Mouse (Mus musculus) c-Kit-positive CD71-positive TER-119-positive erythroid progenitor cells, embryonic 14.5 days (primary cell): ENCODE measurements around the gene Tox2.

ENCODE experiments used
- DNase-seq: peaks from one replicate; pipeline ENCODE4 v3.0.0-alpha.2; 2013; ENCODE audit warnings: low spot score

Gene Tox2

GRCm38 (mm10) chr2:163205262-163205647 is 2.3 kb downstream of the Tox2 start:
- no peak for DNase-seq

GRCm38 (mm10) chr2:163205737-163206490 is 3.0 kb downstream of the Tox2 start:
- DNase-seq, result no peak

GRCm38 (mm10) chr2:163207315-163207714 is 4.4 kb downstream of the Tox2 start:
- DNase-seq, result peak; percentile 13

GRCm38 (mm10) chr2:163209139-163209538 is 6.2 kb downstream of the Tox2 start:
- no peak for DNase-seq

DNA sequence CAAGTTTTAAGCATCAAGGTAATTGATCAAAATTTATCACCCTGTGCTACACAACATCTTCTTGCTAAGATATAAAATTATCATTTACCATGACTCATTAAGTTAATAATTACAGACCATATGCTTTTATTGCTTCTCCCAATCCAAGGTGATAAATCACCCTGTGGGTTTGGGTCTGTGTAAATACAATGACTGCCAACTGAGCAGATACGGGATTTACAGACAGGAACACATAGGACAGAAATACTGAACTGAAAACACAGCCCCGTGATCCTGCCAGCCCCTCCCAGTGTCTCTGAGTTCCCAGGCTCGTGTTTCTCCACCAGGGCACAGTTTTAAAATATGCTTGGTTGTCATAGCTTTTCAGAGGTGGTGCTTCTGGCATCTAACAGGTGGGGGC is 10.2 kb downstream of the Tox2 start:
- DNase-seq, result no peak

DNA sequence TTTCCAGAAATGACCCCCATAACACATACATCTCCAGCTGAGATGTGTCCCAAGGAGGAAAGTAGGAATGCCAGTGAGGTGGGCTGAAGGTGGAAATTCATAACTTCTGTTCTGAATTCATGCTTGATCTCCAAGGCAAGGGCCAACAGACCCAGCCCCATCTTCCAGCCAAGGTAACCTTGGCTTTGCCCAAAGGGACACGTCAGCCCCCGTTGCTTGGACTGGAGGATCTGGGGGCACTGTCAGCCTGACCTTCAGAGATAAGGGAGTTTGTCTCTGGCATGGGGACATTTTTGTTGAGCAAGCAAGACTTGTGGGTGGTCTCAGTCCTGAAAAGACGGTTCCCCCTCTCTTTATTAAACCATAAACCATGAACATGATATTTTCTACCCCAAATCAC is 15.2 kb downstream of the Tox2 start:
- no peak for DNase-seq

DNA sequence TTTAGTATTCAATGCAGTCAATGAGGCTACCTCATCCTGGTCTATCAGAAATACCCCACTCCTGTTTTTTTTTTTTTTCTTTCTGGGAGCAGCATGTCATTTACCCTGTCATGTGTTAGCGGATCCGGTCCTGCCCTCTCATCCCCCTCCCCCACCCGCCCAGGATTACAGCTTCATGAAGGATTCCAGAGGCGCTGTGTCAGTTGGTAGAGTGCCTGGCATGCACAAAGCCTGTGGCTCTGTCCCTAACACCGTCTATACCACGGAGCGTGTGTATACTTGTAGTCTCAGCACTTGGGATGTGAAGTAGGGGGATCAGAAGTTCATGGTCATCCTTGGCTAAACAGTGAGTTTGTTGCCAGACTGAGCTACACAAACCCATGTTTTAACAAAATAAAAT is 15.6 kb downstream of the Tox2 start:
- DNase-seq, result no peak

DNA sequence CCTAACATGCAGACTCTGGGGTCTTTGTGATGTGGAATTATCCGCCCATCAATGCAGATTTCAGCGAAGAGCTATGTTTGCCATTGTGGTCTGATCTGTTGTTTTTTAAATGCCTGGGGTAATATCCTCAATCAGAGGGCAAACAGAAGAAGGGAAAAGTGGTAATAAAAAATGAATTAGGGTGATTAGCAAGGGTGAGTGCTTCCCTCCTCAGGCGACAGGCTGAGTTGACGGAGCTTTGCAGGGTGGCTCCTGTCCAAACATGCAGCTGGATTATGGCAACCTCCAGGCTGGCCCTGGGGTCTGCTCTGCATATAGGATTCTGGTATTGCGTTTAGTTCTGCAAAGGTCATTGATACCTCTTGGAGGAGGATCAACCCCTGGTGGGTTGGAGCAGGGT is 16.5 kb downstream of the Tox2 start:
- DNase-seq, result no peak

DNA sequence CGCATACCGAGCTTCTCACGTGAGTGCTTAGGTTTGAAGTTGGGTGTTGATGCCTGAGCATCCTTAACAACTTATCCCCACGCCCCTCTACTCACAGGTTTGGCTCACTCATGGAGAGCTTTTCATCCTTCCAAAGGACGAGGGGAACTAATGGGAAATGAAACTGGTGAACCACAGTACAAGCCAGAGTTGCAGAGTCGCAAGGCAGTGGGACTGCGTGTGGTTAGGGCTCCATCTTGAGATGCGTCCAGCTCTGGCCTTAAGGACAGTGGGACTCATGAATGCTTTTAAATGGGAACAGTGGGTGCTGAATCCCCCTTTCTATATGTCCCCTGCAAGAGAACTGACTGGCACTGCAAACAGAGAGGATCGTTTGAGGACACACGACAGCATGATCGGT is 17.8 kb downstream of the Tox2 start:
- DNase-seq, result no peak

DNA sequence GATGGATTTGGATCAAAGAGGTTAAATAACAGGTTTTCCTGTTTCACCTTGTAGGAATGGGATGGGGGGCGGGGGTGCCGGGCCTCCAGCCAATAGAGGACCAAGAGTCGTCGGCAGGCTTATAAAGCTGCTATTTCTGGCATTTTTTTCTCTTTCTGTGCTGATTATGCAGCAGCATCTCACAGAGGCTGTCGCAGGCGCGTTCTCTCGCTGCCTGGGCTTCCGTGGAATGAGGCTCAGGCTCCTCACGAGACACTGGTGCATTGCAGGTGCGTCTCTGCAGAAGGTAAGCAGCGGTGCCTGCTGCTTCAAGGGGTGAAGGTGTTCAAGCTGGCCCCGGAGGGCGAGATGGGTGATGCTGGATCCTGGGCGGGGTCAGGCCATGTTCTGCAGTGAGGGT is 22.4 kb downstream of the Tox2 start:
- DNase-seq, result no peak

DNA sequence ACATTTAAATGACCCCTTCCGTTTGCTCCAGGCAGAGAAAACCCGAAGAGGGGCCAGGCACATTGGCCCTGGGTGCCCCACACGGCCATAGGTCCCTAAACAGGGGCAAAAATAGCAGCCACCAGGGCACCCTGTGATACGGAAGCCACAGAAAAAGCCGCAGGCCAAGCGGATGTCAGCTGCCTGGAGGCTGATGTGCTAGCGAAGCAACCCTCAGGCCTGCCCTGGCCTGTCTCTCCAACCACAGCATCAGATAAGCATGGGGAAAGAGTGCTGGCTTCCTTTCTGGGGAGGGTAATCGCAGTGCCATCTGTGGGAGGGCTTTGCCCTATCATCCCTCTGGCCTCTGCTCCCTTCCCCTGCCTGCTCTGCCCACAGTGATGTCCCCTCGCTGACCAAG is 26.1 kb downstream of the Tox2 start:
- no peak for DNase-seq

DNA sequence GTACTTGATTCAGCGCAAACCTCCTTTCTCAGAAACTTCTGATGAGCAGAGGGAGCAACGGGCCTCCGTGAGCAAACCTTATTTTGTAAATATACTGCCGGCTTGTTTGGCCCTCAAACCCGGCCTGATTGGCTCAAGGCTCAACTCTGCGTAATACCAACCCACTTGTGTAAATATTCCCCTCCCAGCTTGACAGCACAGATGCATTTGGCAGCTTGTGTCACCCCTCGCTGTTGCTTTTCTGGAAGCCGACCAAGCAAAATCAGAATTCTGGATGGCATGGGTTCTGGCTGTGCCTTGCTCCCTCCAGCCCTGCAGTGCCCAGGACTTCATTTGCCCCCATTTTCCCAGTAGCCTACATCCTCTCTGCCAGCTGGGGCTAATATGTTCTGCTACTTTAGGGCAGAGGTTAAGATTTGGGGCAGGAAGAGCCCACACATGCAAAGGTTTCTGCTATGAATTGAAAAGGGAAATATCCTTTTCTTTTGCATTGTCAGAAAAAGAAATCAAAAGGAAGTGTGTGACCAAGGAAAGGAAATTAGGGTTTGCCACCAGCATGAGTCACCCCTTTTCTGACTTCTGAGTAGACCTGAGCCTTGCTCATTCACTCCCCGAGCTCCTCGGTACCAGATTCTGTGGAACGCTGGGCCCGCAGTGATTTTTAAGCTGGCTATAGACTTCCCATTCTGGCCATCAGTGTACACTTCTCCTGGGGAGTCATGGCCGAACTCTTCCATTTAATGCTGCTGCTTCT is 29.0 kb downstream of the Tox2 start:
- no peak for DNase-seq

DNA sequence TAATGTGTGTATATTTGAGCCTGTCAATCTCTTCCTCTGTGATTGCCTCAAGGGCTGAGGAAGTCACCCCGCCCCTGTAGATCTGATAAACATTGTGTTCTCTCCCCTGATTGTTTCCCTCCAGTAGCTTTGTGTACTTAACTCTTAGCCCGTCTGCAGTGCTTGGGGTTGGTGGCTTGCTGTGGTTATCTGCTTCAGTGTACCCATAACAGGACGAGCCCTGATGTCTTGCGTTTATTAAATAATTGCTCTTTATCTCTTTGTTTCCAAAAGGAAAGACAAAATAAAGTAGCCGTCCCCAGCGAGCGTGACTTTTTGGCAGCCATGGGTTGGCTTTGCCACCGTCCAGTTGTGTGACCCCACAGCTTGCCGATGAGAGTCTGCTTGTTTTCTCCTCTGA is 30.7 kb downstream of the Tox2 start:
- DNase-seq, result no peak

GRCm38 (mm10) chr2:163236057-163236456 is 33.1 kb downstream of the Tox2 start:
- DNase-seq, result no peak

DNA sequence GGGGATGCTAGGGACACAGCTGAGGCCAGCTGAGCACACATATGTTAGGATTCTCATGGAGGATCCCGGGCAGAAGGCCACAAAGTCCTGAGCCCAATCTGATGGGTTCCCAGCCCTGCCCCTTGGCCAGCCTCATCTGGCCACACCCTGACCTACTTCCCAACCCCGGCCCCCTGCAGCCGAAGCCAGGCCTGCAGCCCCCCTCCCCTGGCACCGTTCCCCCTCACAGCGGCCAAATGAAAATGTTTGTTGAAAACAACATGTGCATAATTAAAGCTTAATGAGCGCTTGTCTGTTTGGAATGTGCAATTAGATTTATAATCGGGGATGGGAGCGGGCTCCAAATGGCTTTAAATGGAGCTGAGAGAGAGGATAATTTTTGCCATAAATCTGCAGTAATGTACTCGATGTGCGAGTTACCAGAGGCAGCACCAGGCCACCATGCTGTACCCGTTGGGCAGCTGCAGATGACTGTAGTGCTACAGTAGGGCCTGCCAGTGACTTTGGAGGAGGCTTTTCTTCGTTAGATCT is 35.1 kb downstream of the Tox2 start:
- no peak for DNase-seq

DNA sequence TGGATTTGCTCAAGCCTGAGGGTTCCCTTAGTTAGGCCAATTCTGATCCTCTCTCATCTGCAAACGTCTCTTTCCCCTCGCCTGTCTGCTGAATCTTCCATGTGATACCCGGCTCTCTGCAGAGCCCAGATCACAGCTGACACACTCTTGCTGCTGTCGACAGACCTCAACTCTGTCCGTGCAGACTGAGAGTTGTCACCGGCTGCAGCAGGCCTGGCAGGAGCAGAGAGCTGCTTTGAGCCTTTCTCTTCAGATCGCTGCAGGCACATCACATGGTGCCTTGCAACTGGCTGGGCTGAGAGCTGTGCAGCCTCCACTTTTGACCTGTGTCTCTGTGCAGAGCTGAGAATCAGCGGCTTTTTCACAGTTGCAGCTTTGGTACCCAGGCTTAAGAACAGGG is 37.0 kb downstream of the Tox2 start:
- DNase-seq, result no peak

GRCm38 (mm10) chr2:163241867-163242266 is 38.9 kb downstream of the Tox2 start:
- DNase-seq, result no peak

DNA sequence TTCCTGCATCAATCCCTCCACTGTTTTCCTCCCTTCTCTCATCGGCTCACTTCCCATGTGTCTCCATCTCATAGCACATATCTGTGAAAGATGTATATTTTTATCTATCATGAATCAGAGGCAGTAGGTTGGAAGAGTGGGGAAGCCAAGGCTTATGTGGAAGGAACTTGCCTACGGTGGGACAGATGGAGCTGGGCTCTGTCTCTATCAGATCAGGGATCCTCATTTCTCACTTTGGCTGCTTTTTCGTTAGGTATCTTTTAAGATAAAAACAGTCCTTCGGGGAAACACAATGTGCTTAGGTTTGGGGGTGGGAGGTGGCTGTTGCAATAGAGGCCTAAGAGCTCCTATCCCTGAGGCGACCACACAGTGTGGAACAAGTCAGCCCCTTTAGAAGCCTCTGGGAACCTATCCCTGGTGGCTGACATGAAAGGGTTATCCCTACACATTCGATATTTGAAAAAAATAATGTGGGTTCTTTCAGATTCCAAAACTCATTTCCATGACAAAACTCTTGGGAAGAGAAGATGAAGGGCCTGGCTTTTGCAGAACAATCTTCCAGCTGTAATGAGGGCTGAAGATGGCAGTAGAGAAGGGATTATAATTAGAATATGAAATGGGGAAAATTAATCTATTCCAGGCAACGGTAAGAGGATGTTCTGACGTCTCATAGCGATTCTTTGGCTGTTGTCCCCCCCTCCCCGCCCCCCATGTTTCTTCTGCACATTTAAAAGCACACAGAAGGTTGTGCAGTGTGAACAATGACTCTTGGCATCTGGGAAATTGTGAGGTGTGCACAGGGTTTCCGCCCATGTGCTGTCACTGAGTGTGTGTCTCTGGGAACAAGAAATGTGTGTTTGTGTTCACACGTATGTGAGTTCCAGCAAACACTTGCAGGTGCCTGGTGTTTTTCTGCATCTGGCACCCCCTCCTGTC is 41.3 kb downstream of the Tox2 start:
- DNase-seq, result no peak

DNA sequence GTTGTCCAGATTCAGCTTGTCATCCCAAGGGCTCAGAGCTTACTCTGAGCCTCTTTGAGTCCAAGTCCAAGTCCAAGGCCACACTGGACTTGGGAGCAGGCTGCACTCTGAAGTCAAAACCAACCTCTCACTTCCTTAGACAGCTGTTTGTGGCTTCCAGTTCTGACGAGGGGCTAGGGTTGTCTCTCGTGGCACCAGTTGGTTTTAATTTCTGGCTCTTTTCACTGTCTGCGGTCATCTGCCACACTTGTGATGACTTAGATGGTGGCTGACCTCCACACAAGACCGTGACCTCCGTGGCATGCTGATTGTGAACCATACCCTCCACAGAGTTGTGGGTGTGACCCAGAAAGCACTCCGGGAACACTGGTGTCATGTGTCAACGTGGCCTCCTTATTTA is 46.0 kb downstream of the Tox2 start:
- DNase-seq, result no peak

DNA sequence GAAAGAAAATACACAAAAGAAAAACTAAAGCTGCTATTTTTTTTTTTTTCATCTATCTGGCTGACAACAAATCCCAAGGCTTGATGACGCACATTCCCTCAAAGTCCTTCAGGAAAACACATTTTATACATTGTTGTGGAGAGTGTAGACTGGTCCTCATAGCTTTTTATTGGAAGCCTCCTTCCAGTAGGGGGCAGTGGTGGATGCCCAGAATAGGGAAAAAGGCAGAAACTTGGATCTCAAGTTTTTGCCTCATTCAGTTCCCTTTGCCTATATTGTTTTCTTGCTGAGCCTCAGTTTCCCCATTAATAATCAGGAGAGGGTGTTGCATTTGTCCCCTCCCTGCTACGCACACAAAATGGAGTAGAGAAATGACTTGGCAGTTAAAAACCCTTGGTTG is 49.7 kb downstream of the Tox2 start:
- no peak for DNase-seq

GRCm38 (mm10) chr2:163253248-163254099 is 50.5 kb downstream of the Tox2 start:
- no peak for DNase-seq
